Comparison of ENCODE assay signal across 8 mouse cellular contexts in genomic region chr19:55643931-55644330, GRCm38 (mm10).
A peak's percentile ranks its signal among the peaks of the same experiment; 100 is the strongest.
DNase-seq lines count a peak whose midpoint lies in the region; ATAC-seq and TF ChIP-seq lines count a peak whose summit lies in the region.

No protein-coding gene starts in this region.

- TF ChIP-seq RAD21 in CH12.LX (IDR thresholded peaks at IDR 0.05; ENCODE audit: low read depth, low read length) = no peak

- H3K4me2 ChIP-seq in hindbrain, embryonic 12.5 days (replicated peaks) = peak overlapping the region; percentile 39
- no peak overlapping the region for H3K4me2 ChIP-seq in hindbrain, embryonic 14.5 days (replicated peaks)
- peak overlapping the region; percentile 69 for H3K4me2 ChIP-seq in CH12.LX (ENCODE audit: insufficient read depth, low read depth, poor library complexity, severe bottlenecking)
- peak overlapping the region; percentile 54 for H3K4me2 ChIP-seq in limb, embryonic 12.5 days

- in situ Hi-C loops in CH12.LX (cut with MboI; ENCODE audit: low pct_ligation_motif_present, low pct_unique_long_range_greater_than_20kb, low sequenced_read_pairs) = no loop called here

- no peak overlapping the region for H3K9ac ChIP-seq in hindbrain, embryonic 12.5 days
- H3K9ac ChIP-seq in hindbrain, embryonic 14.5 days = no peak overlapping the region
- no peak overlapping the region for H3K9ac ChIP-seq in CH12.LX (ENCODE audit: insufficient read depth, low read depth)
- H3K9ac ChIP-seq in limb, embryonic 12.5 days (replicated peaks) = no peak overlapping the region

- H3K4me1 ChIP-seq in hindbrain, embryonic 12.5 days = peaks cover 18% of the 10 kb centered on the region
- H3K4me1 ChIP-seq in hindbrain, embryonic 14.5 days (replicated peaks; ENCODE audit: control insufficient read depth, insufficient read depth, low read length) = peaks cover 10% of the 10 kb centered on the region
- H3K4me1 ChIP-seq in CH12.LX (ENCODE audit: control insufficient read depth in 1 of 2, insufficient read depth in 2 of 2) = peaks cover 3 to 24% of the 10 kb centered on the region in 2 experiments
- peaks cover 26% of the 10 kb centered on the region for H3K4me1 ChIP-seq in forebrain, embryonic 10.5 days
- peaks cover 30% of the 10 kb centered on the region for H3K4me1 ChIP-seq in limb, embryonic 12.5 days (replicated peaks)

- TF ChIP-seq CTCF in CH12.LX (conservative IDR thresholded peaks at IDR 0.05 in 1 of 2, IDR thresholded peaks at IDR 0.05 in 1 of 2; ENCODE audit: low read depth in 2 of 2, low read length in 2 of 2) = no peak

- H3K79me2 ChIP-seq in CH12.LX (replicated peaks; ENCODE audit: control insufficient read depth, extremely low read depth, insufficient read depth, poor library complexity, severe bottlenecking) = no peaks in the 10 kb centered on the region

- no peak for TF ChIP-seq EP300 in CH12.LX (IDR thresholded peaks at IDR 0.05; ENCODE audit: low read length)

- TF ChIP-seq POLR2A in CH12.LX (IDR thresholded peaks at IDR 0.05; ENCODE audit: low read depth, low read length) = no peak

- peaks cover 6% of the 10 kb centered on the region; the same call in 1 of the 2 replicates for H3K9me3 ChIP-seq in hindbrain, embryonic 12.5 days (replicated peaks)
- no peaks in the 10 kb centered on the region for H3K9me3 ChIP-seq in hindbrain, embryonic 14.5 days (ENCODE audit: control insufficient read depth, low read length)
- H3K9me3 ChIP-seq in CH12.LX (replicated peaks; ENCODE audit: low read length) = peaks cover 3% of the 10 kb centered on the region
- H3K9me3 ChIP-seq in forebrain, embryonic 10.5 days = peaks cover 6% of the 10 kb centered on the region; the same call in 1 of the 2 replicates
- no peaks in the 10 kb centered on the region for H3K9me3 ChIP-seq in limb, embryonic 12.5 days

- dilution Hi-C loops in CH12.LX (cut with MboI; ENCODE audit: extremely low pct_ligation_motif_present, extremely low pct_unique_long_range_greater_than_20kb, low sequenced_read_pairs) = no loop called here

- H3K36me3 ChIP-seq in hindbrain, embryonic 12.5 days = no peaks in the 10 kb centered on the region
- H3K36me3 ChIP-seq in hindbrain, embryonic 14.5 days (replicated peaks; ENCODE audit: control insufficient read depth, insufficient read depth) = no peaks in the 10 kb centered on the region
- no peaks in the 10 kb centered on the region for H3K36me3 ChIP-seq in CH12.LX (replicated peaks in 1 of 2; ENCODE audit: control insufficient read depth in 1 of 2, insufficient read depth in 1 of 2, low read length in 1 of 2)
- no peaks in the 10 kb centered on the region for H3K36me3 ChIP-seq in forebrain, embryonic 10.5 days (replicated peaks)
- H3K36me3 ChIP-seq in limb, embryonic 12.5 days = no peaks in the 10 kb centered on the region

- 67% methylated on average over 13 of the region's 13 CpGs for WGBS in hindbrain, embryonic 12.5 days
- WGBS in hindbrain, embryonic 14.5 days = 77% methylated on average over 13 of the region's 13 CpGs
- 78% methylated on average over 13 of the region's 13 CpGs for WGBS in forebrain, embryonic 10.5 days
- 72% methylated on average over 13 of the region's 13 CpGs for WGBS in limb, embryonic 12.5 days

- peaks cover 54% of the 10 kb centered on the region for H3K27me3 ChIP-seq in hindbrain, embryonic 12.5 days
- peaks cover 17% of the 10 kb centered on the region for H3K27me3 ChIP-seq in hindbrain, embryonic 14.5 days (ENCODE audit: control insufficient read depth, insufficient read depth, low read length)
- H3K27me3 ChIP-seq in CH12.LX (replicated peaks) = peaks cover 41% of the 10 kb centered on the region
- peaks cover 74% of the 10 kb centered on the region for H3K27me3 ChIP-seq in forebrain, embryonic 10.5 days (ENCODE audit: poor library complexity, severe bottlenecking)
- H3K27me3 ChIP-seq in limb, embryonic 12.5 days = peaks cover 49% of the 10 kb centered on the region

- no peak for ATAC-seq in hindbrain, embryonic 12.5 days (ENCODE audit: low FRiP score)
- ATAC-seq in hindbrain, embryonic 14.5 days (ENCODE audit: low FRiP score) = no peak; the same call in 1 of the 2 replicates
- no peak for ATAC-seq in limb, embryonic 12.5 days (ENCODE audit: insufficient number of reproducible peaks, insufficient read depth, low FRiP score, low TSS enrichment, low read depth)

- H3K4me3 ChIP-seq in hindbrain, embryonic 12.5 days = no peak overlapping the region
- no peak overlapping the region for H3K4me3 ChIP-seq in hindbrain, embryonic 14.5 days (replicated peaks; ENCODE audit: low read length)
- peak overlapping the region in 1 of 3 experiments; percentile 18 for H3K4me3 ChIP-seq in CH12.LX (replicated peaks in 1 of 3; ENCODE audit: low read depth in 2 of 3, low read length in 2 of 3, poor library complexity in 1 of 3)
- H3K4me3 ChIP-seq in forebrain, embryonic 10.5 days = peak overlapping the region; percentile 38
- peak overlapping the region; percentile 29; the same call in 1 of the 2 replicates for H3K4me3 ChIP-seq in limb, embryonic 12.5 days (replicated peaks)

- DNase-seq in hindbrain, embryonic 14.5 days (ENCODE audit: low spot score) = no peak
- DNase-seq in CH12.LX (ENCODE audit: extremely low read depth) = no peak
- DNase-seq in forebrain, embryonic 10.5 days (ENCODE audit: extremely low spot score, low spot score) = no peak
- DNase-seq in Muller cell, postnatal 12 days (ENCODE audit: inconsistent ontology term) = no peak
- DNase-seq in layer of hippocampus, postnatal 14 days (ENCODE audit: low spot score in 2 of 2) = no peak
- no peak for DNase-seq in layer of hippocampus, adult 18-20 months (ENCODE audit: low spot score in 2 of 2)

- H3K27ac ChIP-seq in hindbrain, embryonic 12.5 days = no peak overlapping the region
- H3K27ac ChIP-seq in hindbrain, embryonic 14.5 days = no peak overlapping the region
- no peak overlapping the region for H3K27ac ChIP-seq in CH12.LX (ENCODE audit: insufficient read depth, low read depth)
- peak overlapping the region; percentile 25; the same call in 1 of the 2 replicates for H3K27ac ChIP-seq in forebrain, embryonic 10.5 days
- H3K27ac ChIP-seq in limb, embryonic 12.5 days = no peak overlapping the region; the same call in 1 of the 2 replicates

TF ChIP-seq in CH12.LX, 34 proteins besides CTCF, POLR2A, EP300 and RAD21:
- TF ChIP-seq USF1 (IDR thresholded peaks at IDR 0.05; ENCODE audit: low read depth, low read length) (no peak), NRF1 (IDR thresholded peaks at IDR 0.05; ENCODE audit: low read depth, low read length) (no peak), MAZ (IDR thresholded peaks at IDR 0.05; ENCODE audit: low read depth, low read length) (no peak), ZMIZ1 (IDR thresholded peaks at IDR 0.05; ENCODE audit: low read depth, low read length) (no peak), JUN (IDR thresholded peaks at IDR 0.05; ENCODE audit: insufficient read depth, low read depth, low read length) (no peak), TBP (conservative IDR thresholded peaks at IDR 0.05; ENCODE audit: low read depth, low read length) (no peak), MYC (IDR thresholded peaks at IDR 0.05; ENCODE audit: low read depth, low read length) (no peak), E2F4 (IDR thresholded peaks at IDR 0.05; ENCODE audit: insufficient replicate concordance, low read depth, low read length) (no peak), ZKSCAN1 (IDR thresholded peaks at IDR 0.05; ENCODE audit: borderline replicate concordance, low read depth, low read length) (no peak), CHD1 (IDR thresholded peaks at IDR 0.05; ENCODE audit: low read depth, low read length) (no peak), NELFE (IDR thresholded peaks at IDR 0.05; ENCODE audit: low read depth, low read length) (no peak), CHD2 (IDR thresholded peaks at IDR 0.05; ENCODE audit: low read length) (no peak), UBTF (IDR thresholded peaks at IDR 0.05; ENCODE audit: low read depth, low read length) (no peak), ZNF384 (IDR thresholded peaks at IDR 0.05; ENCODE audit: low read depth, low read length) (no peak), SMC3 (IDR thresholded peaks at IDR 0.05; ENCODE audit: low read depth, low read length) (no peak), MEF2A (IDR thresholded peaks at IDR 0.05; ENCODE audit: borderline replicate concordance, low read depth, low read length) (no peak), USF2 (conservative IDR thresholded peaks at IDR 0.05; ENCODE audit: low read depth, low read length) (no peak), MAX (IDR thresholded peaks at IDR 0.05; ENCODE audit: low read length) (no peak)
TF ChIP-seq in CH12.LX: peak in this region for 0.

Comparison
In these comparisons a context has a peak if more than half of its experiments do, and no peak if none do; other contexts are left out.
1. H3K4me3 ChIP-seq: peak in forebrain, embryonic 10.5 days (single experiment) and limb, embryonic 12.5 days (single experiment); none in hindbrain, embryonic 12.5 days (single experiment) and hindbrain, embryonic 14.5 days (single experiment).